Mouse (Mus musculus): ENCODE results near the gene Sympk.

Gene Sympk

GRCm38 (mm10) chr7:19083701-19084100, 59.5 kb downstream of the Sympk start, which contains the start of gene Dmpk:
TSS of gene Dmpk (plus strand) at chr7:19083849.
- no peak for DNase-seq (ENCODE audit: low spot score in 2 of 2)

DNA sequence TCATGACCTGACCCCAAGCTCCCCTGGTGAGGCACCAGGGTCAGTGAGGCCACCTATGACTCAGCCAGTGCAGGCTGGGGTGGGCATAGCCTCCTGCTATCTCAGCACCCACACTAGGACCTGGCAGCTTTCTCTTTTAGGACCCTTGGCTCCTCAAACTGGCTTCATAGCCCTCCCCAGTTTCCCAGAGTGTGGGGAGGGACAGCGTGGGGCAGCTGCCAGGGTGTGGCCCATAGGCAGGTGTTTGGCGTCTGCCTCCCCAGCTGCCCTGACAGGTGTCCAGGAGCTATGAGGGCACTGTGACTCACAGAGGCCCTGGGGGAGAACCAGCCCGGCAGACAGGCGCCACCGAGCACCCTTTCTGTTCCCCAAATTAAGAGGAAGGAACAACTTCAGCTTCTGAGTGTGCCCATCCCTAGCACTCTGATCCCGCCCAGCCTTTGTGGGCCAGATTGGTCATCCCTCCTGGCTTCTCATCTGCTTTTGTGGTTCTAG, 60.1 kb downstream of the Sympk start:
- no peak for DNase-seq (ENCODE audit: low spot score in 2 of 2)

DNA sequence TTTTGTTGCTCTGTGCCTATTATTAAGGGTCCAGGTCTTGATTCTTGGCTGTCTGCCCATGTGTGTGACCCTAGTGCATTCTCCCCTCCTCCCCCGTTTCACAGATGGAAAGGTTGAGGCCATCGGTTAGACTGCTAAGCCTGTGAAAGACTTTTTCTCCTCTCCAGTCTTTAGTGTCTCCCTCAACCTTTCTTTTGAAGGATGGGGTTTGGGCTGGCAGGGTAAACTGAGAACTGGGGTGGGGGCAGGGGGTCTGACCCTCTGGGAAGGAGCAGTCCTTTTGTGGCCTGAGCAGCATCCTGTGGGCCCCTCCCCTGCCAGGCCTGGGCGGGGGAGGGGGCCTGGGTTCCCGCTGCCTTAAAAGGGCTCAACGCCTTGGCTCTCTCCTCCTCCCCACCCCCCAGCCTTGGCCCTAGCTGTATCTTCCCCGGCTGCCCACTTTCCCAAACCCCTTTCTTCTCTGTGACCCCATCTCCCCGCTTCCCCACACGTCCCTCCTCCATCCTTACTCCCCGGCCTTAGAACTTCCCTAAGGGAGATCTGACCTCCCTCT, 60.8 kb downstream of the Sympk start:
- DNase-seq (ENCODE audit: low spot score in 2 of 2) = no peak

GRCm38 (mm10) chr7:19085495-19085894, 61.3 kb downstream of the Sympk start:
- DNase-seq (ENCODE audit: low spot score in 2 of 2) = no peak

GRCm38 (mm10) chr7:19086042-19086441, 61.9 kb downstream of the Sympk start:
- no peak for DNase-seq (ENCODE audit: low spot score in 2 of 2)

DNA sequence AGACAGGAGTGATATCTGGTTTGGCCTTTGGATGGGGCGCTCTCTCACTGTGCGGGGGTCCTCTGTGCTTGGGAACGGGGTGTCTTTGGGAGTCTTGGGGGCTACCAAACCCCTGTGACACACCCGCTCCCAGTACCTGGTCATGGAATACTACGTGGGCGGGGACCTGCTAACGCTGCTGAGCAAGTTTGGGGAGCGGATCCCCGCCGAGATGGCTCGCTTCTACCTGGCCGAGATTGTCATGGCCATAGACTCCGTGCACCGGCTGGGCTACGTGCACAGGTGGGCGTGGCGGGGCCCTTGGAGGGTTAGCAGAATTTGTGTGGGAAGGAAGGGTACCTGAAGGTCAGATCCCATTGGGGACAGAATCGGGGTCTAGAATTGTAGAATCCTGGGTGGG, 62.6 kb downstream of the Sympk start:
- no peak for DNase-seq (ENCODE audit: low spot score in 2 of 2)

DNA sequence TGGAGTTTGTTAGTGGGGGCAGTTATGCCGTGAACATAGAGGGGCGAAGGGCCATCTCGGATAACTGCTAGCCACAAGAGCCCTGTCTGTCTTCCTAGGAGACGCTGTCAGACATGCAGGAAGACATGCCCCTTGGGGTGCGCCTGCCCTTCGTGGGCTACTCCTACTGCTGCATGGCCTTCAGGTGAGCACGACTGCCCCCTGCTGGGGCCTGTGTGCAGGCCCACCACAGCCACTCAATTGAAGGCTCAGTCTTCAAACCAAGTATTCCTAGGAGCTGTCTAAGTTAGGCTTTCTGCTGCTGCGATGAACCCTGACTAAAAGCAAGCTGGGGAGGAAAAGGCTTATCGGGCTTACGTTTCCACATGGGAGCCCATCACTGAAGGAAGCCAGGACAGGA, 64.6 kb downstream of the Sympk start:
- DNase-seq (ENCODE audit: low spot score in 2 of 2) = peak; percentile 38 to 80

DNA sequence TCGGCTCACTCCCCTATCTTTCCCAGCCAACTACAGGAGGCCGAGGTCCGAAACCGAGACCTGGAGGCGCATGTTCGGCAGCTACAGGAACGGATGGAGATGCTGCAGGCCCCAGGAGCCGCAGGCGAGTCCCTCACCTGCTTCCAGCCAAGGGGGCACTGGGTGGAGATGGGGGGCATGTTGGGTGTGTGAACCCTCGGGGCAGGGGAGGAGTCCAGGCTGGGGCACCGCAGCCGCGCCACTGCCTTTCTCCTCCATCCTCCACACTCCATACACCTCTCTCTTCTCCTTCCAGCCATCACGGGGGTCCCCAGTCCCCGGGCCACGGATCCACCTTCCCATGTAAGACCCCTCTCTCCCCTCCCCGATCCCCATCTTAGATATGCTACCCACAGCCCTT, 67.7 kb downstream of the Sympk start:
- DNase-seq (ENCODE audit: low spot score in 2 of 2) = no peak

DNA sequence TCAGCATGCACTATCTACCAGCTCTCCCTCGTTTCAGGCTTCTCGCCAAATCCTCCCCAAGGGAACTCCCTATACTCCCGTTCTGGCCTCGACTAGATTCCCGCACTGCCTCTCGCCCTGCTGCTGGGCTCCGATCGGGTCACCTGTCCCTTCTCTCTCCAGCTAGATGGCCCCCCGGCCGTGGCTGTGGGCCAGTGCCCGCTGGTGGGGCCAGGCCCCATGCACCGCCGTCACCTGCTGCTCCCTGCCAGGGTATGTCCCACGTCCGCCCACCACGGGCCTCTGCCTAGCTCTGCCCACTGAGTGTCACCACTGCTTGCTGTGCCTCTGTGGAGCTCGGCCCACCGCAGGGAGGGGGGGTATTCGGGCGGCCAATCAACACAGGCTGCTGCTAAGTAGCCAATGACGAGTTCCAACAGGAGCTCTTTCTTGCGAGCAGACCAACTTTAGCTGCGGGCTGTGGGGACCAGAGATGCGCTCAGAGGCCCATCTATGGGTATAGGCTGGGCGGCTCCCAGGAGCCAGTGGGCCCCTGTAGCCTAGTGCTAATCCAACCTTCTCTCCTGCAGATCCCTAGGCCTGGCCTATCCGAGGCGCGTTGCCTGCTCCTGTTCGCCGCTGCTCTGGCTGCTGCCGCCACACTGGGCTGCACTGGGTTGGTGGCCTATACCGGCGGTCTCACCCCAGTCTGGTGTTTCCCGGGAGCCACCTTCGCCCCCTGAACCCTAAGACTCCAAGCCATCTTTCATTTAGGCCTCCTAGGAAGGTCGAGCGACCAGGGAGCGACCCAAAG, 68.4 kb downstream of the Sympk start:
- peak in 1 of 2 experiments; percentile 45 for DNase-seq (ENCODE audit: low spot score in 2 of 2)

DNA sequence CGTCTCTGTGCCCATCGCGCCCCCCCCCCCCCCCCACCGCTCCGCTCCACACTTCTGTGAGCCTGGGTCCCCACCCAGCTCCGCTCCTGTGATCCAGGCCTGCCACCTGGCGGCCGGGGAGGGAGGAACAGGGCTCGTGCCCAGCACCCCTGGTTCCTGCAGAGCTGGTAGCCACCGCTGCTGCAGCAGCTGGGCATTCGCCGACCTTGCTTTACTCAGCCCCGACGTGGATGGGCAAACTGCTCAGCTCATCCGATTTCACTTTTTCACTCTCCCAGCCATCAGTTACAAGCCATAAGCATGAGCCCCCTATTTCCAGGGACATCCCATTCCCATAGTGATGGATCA, 69.0 kb downstream of the Sympk start:
- peak; percentile 89 to 93 for DNase-seq (ENCODE audit: low spot score in 2 of 2)

DNA sequence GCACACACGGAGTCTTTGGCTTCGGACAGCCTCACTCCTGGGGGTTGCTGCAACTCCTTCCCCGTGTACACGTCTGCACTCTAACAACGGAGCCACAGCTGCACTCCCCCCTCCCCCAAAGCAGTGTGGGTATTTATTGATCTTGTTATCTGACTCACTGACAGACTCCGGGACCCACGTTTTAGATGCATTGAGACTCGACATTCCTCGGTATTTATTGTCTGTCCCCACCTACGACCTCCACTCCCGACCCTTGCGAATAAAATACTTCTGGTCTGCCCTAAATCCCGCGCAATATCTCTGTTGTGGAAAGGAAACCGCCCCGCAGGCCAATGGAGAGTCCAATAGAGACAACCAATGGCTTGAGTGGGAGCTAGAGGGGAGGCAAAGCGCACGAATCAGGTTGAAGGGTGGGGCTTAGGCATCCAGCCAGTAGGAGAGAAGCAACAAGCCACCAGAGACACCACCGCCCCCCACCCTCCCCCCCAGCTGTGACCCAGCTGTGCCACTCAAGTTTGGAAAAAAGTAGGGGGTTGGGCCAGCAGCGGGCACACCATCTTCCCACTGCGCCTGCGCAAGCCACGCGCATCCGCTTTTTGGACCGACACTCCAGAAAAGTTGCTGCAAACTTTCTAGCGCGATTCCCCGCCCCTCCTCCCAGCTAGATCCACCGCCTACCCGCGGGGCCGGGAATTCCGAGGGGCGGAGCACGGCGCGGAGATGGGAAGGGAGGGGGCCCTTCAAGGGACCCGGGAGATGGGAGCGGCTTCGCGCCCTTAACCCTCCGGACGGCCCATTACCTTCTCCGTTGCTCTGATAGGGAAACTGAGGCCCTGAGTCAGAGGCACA, 69.6 kb downstream of the Sympk start:
- peak; percentile 94 to 95 for DNase-seq (ENCODE audit: low spot score in 2 of 2)

DNA sequence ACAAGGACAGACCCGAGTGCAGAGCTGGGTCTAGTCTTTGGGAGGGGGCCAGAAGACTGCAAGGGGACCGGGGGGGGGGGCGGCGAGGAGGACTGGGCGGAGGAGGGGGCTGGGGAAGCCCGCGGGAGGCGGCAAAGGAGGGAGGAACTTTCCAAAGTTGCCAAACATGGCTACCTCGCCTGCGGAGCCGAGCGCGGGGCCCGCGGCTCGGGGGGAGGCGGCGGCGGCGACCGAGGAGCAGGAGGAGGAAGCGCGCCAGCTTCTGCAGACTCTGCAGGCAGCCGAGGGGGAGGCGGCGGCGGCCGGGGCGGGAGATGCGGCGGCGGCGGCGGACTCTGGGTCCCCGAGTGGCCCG, 70.3 kb downstream of the Sympk start, which contains the start of gene Six5:
Gene Six5 (plus strand): TSS at position 124 of the 355 bp plus-strand sequence.
- peak; percentile 65 to 71 for DNase-seq (ENCODE audit: low spot score in 2 of 2)

GRCm38 (mm10) chr7:19094826-19095750, 70.9 kb downstream of the Sympk start:
- DNase-seq (ENCODE audit: low spot score in 2 of 2) = peak; percentile 28 to 40

DNA sequence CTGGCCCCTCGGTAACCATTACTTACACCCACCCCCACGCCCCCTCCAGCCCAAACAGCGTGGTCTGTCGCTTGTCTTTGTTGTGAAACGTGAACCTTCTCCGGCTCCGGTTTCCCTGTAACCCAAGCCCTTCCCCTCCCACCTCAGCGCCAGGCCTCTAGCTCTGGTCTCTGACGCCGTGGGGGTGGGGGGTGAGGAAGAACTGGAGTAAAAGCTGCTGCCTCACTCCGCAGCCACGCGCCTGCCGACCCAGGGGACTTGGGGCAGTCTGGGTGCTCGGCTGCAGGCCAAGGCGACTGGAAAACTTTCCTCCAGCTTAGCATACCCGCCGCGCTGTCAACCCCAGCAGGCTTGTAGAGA, 71.6 kb downstream of the Sympk start:
- DNase-seq (ENCODE audit: low spot score in 2 of 2) = peak in 1 of 2 experiments; percentile 17

- no peak for DNase-seq (ENCODE audit: low spot score in 2 of 2)
These were observed 72.3 kb downstream of the Sympk start for GRCm38 (mm10) chr7:19096421-19096976.

DNA sequence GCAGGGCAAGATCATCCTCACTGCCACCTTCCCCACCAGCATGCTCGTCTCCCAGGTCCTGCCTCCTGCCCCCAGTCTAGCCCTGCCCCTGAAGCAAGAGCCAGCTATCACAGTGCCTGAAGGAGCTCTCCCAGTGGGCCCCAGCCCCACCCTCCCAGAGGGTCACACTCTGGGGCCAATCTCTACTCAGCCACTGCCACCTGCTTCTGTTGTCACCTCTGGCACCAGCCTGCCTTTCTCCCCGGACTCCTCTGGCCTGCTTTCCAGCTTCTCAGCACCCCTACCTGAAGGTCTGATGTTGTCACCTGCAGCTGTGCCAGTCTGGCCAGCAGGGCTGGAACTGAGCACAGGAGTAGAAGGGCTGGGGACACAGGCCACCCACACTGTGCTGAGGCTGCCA, 73.0 kb downstream of the Sympk start:
- DNase-seq (ENCODE audit: low spot score in 2 of 2) = no peak

DNA sequence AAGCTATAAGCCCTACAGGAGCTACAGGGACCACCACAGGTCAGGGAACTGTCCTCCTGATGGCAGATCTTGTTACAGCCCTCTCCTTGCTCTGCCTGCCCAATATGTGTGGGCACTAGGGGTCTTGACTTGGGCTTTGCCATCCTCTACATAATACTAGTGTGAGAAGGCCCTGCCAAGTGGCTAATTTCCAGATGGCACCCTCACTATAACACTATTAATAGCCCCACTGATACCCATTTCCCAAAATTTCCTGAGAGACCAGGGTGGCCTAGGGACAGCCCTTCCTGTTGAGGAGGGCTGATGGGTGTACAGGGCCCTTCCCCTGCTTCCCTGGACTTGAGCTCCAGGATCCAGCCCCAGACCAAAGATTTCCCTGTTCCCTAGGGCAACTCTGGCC, 73.7 kb downstream of the Sympk start:
- no peak for DNase-seq (ENCODE audit: low spot score in 2 of 2)

DNA sequence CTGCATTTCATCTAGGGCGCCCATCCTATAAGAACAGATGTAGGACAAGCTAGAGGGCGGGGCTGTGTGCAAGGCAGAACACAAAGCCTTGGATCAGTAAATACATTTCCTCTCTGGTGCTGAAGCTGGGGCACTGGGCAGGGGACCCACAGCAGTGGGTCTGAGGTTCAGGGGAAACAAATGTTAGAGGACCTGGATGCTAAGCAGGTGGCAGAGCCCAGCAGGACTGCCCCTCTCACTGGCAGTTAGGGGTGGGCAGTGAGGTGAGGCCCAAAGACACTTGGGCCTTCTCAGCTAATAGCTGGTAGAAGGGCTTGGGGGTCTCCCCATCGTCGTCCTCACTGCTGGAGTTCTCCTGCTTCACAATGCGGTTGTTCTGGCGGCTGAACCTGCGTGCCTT, 74.6 kb downstream of the Sympk start:
- DNase-seq (ENCODE audit: low spot score in 2 of 2) = no peak

DNA sequence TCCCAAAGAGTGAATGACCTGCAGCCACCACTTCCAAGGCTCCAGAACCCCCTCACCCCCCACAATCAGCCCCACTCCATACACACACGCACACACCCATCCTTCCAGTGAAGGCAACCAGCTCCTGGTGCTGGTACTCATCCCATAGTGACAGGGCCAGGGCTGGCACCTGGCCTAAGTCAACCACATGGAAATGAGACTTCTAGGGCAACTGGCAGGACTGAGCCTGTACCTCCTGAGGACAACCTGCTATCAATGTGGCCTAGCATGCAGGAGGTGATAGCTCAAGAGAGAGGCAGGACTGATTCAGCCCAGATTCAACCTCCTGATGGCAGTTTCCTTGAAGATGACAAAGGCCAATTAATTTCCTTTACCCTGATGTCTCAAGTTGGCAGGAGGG, 76.1 kb downstream of the Sympk start:
- no peak for DNase-seq (ENCODE audit: low spot score in 2 of 2)

DNA sequence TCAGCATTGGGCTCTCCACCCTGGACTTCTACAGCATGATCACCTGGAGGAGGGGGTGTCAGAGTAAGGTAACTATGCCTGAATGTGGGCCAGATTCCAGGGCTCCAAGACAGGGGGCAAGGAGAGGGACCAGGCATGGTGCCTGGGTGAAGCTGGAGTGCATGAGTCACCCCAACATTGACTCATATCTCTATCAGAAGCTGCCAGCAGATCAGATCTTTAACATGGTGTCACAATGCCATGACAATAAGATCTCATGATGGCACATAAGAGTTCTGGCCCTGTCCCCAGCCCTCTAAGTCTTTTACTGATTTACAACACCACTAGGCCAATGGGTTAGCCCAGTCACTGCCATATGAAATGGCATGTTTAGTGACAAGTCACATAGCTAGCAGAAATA, 79.6 kb downstream of the Sympk start:
- DNase-seq (ENCODE audit: low spot score in 2 of 2) = no peak

Data from thymus, postnatal 10 days (tissue).